Mouse (Mus musculus): ENCODE measurements around the gene Vipas39. TPM values are rescaled to one million over a fixed set of nuclear protein-coding genes. Genes with fewer than 3 reads are reported as not detected.

The Vipas39 gene
- total and polyA plus RNA-seq, 3 experiments: 30.2 to 44.4 (median 32.1) TPM

DNA sequence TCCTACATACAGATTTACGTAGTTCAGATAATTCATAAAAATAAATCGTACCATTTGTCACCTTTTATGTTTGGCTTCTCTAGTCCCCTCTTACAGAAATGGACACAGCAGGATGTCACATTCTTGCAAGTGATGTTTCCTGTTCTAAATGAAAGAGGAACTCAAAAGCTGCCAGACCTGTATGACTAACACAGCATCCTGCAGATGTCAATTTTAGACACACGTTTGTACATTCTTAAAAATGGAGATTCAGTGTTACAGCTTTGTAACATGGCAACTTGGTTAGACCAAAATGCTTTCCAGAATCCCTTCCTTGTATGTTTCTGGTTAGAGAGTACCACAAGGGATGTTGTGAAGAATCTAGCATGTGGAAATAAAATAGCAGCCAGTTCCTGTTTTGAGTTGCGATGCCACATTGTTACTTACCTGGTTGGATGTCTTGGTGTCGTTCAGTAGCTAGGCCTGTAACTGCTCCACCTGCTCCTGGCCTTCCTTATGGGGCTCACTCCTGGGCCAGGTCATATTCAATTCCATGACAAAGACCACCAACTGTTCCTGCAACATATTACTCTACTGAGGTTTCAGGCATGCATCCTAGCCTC, 29.1 kb downstream of the Vipas39 start:
- Histone ChIP-seq H3K4me1 (ENCODE audit: control insufficient read depth in 1 of 2, insufficient read depth in 2 of 2) (peaks cover 12 to 19% of the 10 kb centered on the region in 2 experiments), H3K27ac (ENCODE audit: insufficient read depth, low read depth) (peak overlapping the region; percentile 27), H3K36me3 (replicated peaks in 1 of 2; ENCODE audit: control insufficient read depth in 1 of 2, insufficient read depth in 1 of 2, low read length in 1 of 2) (peaks cover 31 to 43% of the 10 kb centered on the region in 2 experiments), H3K9me3 (replicated peaks; ENCODE audit: low read length) (peaks cover 3% of the 10 kb centered on the region), H3K27me3 (replicated peaks) (no peaks in the 10 kb centered on the region), H3K4me2 (ENCODE audit: insufficient read depth, low read depth, poor library complexity, severe bottlenecking) (peak overlapping the region; percentile 67; the same call in 1 of the 2 replicates), H3K9ac (ENCODE audit: insufficient read depth, low read depth) (no peak overlapping the region), H3K79me2 (replicated peaks; ENCODE audit: control insufficient read depth, extremely low read depth, insufficient read depth, poor library complexity, severe bottlenecking) (no peaks in the 10 kb centered on the region), H3K4me3 (replicated peaks in 1 of 3; ENCODE audit: low read depth in 2 of 3, low read length in 2 of 3, poor library complexity in 1 of 3) (no peak overlapping the region)
- in situ Hi-C loops (cut with MboI; ENCODE audit: low pct_ligation_motif_present, low pct_unique_long_range_greater_than_20kb, low sequenced_read_pairs): no loop called here
- dilution Hi-C loops (cut with MboI; ENCODE audit: extremely low pct_ligation_motif_present, extremely low pct_unique_long_range_greater_than_20kb, low sequenced_read_pairs): no loop called here
- DNase-seq (ENCODE audit: extremely low read depth): peak; percentile 66
- TF ChIP-seq SIN3A (IDR thresholded peaks at IDR 0.05; ENCODE audit: low read length) (0 out of 2 replicates have a peak, but pooled peaks have one; percentile 35), JUN (IDR thresholded peaks at IDR 0.05; ENCODE audit: insufficient read depth, low read depth, low read length) (peak; percentile 39; the same call in 1 of the 2 replicates), ZNF384 (IDR thresholded peaks at IDR 0.05; ENCODE audit: low read depth, low read length) (no peak), ETS1 (conservative IDR thresholded peaks at IDR 0.05; ENCODE audit: low read depth, low read length) (peak; percentile 62), RAD21 (IDR thresholded peaks at IDR 0.05; ENCODE audit: low read depth, low read length) (no peak), IRF4 (IDR thresholded peaks at IDR 0.05; ENCODE audit: low read depth, low read length) (peak; percentile 40; the same call in 1 of the 2 replicates), POLR2A (IDR thresholded peaks at IDR 0.05; ENCODE audit: low read depth, low read length) (peak; percentile 30; the same call in 1 of the 2 replicates), ELF1 (IDR thresholded peaks at IDR 0.05; ENCODE audit: low read depth, low read length) (0 out of 2 replicates have a peak, but pooled peaks have one; percentile 13), ZMIZ1 (IDR thresholded peaks at IDR 0.05; ENCODE audit: low read depth, low read length) (no peak), CHD1 (IDR thresholded peaks at IDR 0.05; ENCODE audit: low read depth, low read length) (no peak), BHLHE40 (IDR thresholded peaks at IDR 0.05; ENCODE audit: low read depth, low read length) (peak; percentile 52), HCFC1 (IDR thresholded peaks at IDR 0.05; ENCODE audit: low read depth, low read length) (peak; percentile 27; the same call in 1 of the 2 replicates), JUND (conservative IDR thresholded peaks at IDR 0.05; ENCODE audit: low read depth, low read length) (0 out of 2 replicates have a peak, but pooled peaks have one; percentile 24), MEF2A (IDR thresholded peaks at IDR 0.05; ENCODE audit: borderline replicate concordance, low read depth, low read length) (peak; percentile 68; the same call in 1 of the 2 replicates), MYC (IDR thresholded peaks at IDR 0.05; ENCODE audit: low read depth, low read length) (peak; percentile 52; the same call in 1 of the 2 replicates), EP300 (IDR thresholded peaks at IDR 0.05; ENCODE audit: low read length) (peak; percentile 65), TCF12 (IDR thresholded peaks at IDR 0.05; ENCODE audit: low read depth, low read length) (peak; percentile 56; the same call in 1 of the 2 replicates), MXI1 (IDR thresholded peaks at IDR 0.05; ENCODE audit: low read depth, low read length) (no peak)

- TF ChIP-seq EP300 (IDR thresholded peaks at IDR 0.05; ENCODE audit: low read length): no peak
- TF ChIP-seq MEF2A (IDR thresholded peaks at IDR 0.05; ENCODE audit: borderline replicate concordance, low read depth, low read length): no peak
- no peak for TF ChIP-seq ZKSCAN1 (IDR thresholded peaks at IDR 0.05; ENCODE audit: borderline replicate concordance, low read depth, low read length)
- no peak for TF ChIP-seq BHLHE40 (IDR thresholded peaks at IDR 0.05; ENCODE audit: low read depth, low read length)
- no peak for TF ChIP-seq USF1 (IDR thresholded peaks at IDR 0.05; ENCODE audit: low read depth, low read length)
- TF ChIP-seq MAZ (IDR thresholded peaks at IDR 0.05; ENCODE audit: low read depth, low read length): no peak
- no peak for TF ChIP-seq ZC3H11A (IDR thresholded peaks at IDR 0.05; ENCODE audit: low read depth, low read length)
- no peak for TF ChIP-seq NELFE (IDR thresholded peaks at IDR 0.05; ENCODE audit: low read depth, low read length)
- H3K4me3 ChIP-seq (replicated peaks in 1 of 3; ENCODE audit: low read depth in 2 of 3, low read length in 2 of 3, poor library complexity in 1 of 3): no peak overlapping the region
- peaks cover 0 to 6% of the 10 kb centered on the region in 2 experiments for H3K36me3 ChIP-seq (replicated peaks in 1 of 2; ENCODE audit: control insufficient read depth in 1 of 2, insufficient read depth in 1 of 2, low read length in 1 of 2)
- no peak overlapping the region for H3K9ac ChIP-seq (ENCODE audit: insufficient read depth, low read depth)
- dilution Hi-C loops (cut with MboI; ENCODE audit: extremely low pct_ligation_motif_present, extremely low pct_unique_long_range_greater_than_20kb, low sequenced_read_pairs): no loop called here
- no peak for DNase-seq (ENCODE audit: extremely low read depth)
- H3K27me3 ChIP-seq (replicated peaks): no peaks in the 10 kb centered on the region
- H3K4me1 ChIP-seq (ENCODE audit: control insufficient read depth in 1 of 2, insufficient read depth in 2 of 2): peaks cover 0 to 20% of the 10 kb centered on the region in 2 experiments; a peak in 2 of 4 replicates
- no peak overlapping the region for H3K4me2 ChIP-seq (ENCODE audit: insufficient read depth, low read depth, poor library complexity, severe bottlenecking)
- in situ Hi-C loops (cut with MboI; ENCODE audit: low pct_ligation_motif_present, low pct_unique_long_range_greater_than_20kb, low sequenced_read_pairs): no loop called here
- no peak overlapping the region for H3K27ac ChIP-seq (ENCODE audit: insufficient read depth, low read depth)
- H3K79me2 ChIP-seq (replicated peaks; ENCODE audit: control insufficient read depth, extremely low read depth, insufficient read depth, poor library complexity, severe bottlenecking): no peaks in the 10 kb centered on the region
- peaks cover 5% of the 10 kb centered on the region for H3K9me3 ChIP-seq (replicated peaks; ENCODE audit: low read length)
Measured at GRCm38 (mm10) chr12:87230379-87230895, 35.6 kb downstream of the Vipas39 start.
